Mouse (Mus musculus) bone marrow, adult 2 months (tissue): Measurements from ENCODE around the gene Fabp2.

Experiments
- CTCF ChIP-seq: fragments of 200-500 bp; IDR thresholded peaks from 2 replicates; pipeline ENCODE4 v1.5.1; 2011; ENCODE audit warnings: low read length, control low read depth; ENCODE audit not compliant: control insufficient read depth, insufficient read depth
- POLR2A ChIP-seq: fragments of 200-500 bp; IDR thresholded peaks from 2 replicates; pipeline ENCODE4 v1.6.1; 2011; ENCODE audit warnings: low read depth, mild to moderate bottlenecking, control low read depth, low read length, borderline replicate concordance; ENCODE audit not compliant: control insufficient read depth

DNA sequence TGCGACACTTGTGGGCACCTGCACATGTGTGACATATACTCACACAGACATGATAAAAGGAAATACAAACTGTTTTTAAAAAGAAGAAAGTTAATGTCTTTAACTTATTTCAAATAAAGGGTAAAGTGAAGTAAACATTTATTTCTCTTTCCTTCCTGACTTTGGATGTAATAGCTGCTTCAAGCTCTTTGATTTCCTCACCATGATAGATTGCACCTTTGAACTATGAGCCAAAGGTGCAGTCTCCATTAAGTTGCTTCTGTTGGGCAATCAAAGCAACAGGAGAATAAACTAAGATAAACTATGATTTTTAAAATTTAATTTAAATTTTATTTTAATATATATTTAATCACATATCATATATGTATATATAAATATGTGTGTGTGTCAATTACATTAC lies 26.6 kb upstream of the Fabp2 start:
- TF ChIP-seq POLR2A (no peak), CTCF (no peak)
